ENCODE assay signal across 16 mouse cellular contexts in genomic region chr12:118701838-118702237, GRCm38 (mm10).
"Had no signal": no experiment of that assay in that cellular context is flagged by ENCODE, and none has a peak within 500 bp of the region (broad histone marks: within the 10 kb centered on the region; RNA-seq: fewer than 3 reads in every experiment).

No protein-coding gene starts in this region.

- H3K4me3 ChIP-seq: kidney, embryonic 15.5 days; liver, embryonic 13.5 days; neural tube, embryonic 12.5 days; neural tube, embryonic 15.5 days had no signal

- DNase-seq: kidney, adult 8-10 months; kidney, postnatal 10 days; kidney, postnatal 36 days; layer of hippocampus, adult 9-11 months; liver, embryonic 13.5 days; lung, adult 2 months; lung, postnatal 14 days; lung, postnatal 4 days; thymus, adult 2 months; thymus, postnatal 14 days; thymus, postnatal 4 days had no signal

- H3K4me1 ChIP-seq: liver, embryonic 13.5 days had no signal

- H3K4me2 ChIP-seq: kidney, embryonic 15.5 days; liver, embryonic 13.5 days; midbrain, embryonic 11.5 days; neural tube, embryonic 12.5 days; neural tube, embryonic 15.5 days had no signal

- H3K27ac ChIP-seq: kidney, embryonic 15.5 days; liver, embryonic 13.5 days; neural tube, embryonic 12.5 days; neural tube, embryonic 15.5 days; stomach, postnatal 0 days had no signal

- H3K36me3 ChIP-seq: kidney, embryonic 15.5 days; liver, embryonic 13.5 days; neural tube, embryonic 12.5 days; neural tube, embryonic 15.5 days had no signal

- H3K9ac ChIP-seq: kidney, embryonic 15.5 days; liver, embryonic 13.5 days; neural tube, embryonic 12.5 days; neural tube, embryonic 15.5 days had no signal

- H3K9me3 ChIP-seq: kidney, embryonic 15.5 days; liver, embryonic 13.5 days; neural tube, embryonic 12.5 days; neural tube, embryonic 15.5 days had no signal

- H3K27me3 ChIP-seq: liver, embryonic 13.5 days; neural tube, embryonic 12.5 days; neural tube, embryonic 15.5 days had no signal
